Mouse (Mus musculus): ENCODE data around the gene 9230112D13Rik. TPM values are rescaled to one million over a fixed set of nuclear protein-coding genes. Genes with fewer than 3 reads are reported as not detected.

9230112D13Rik gene
- polyA plus RNA-seq, 1 experiment: not detected

GRCm38 (mm10) chr14:34565711-34566110, 43.1 kb upstream of the 9230112D13Rik start:
- Histone ChIP-seq H3K27ac (ENCODE audit: control insufficient read depth, insufficient read depth, low read depth, low read length, poor library complexity) (no peak overlapping the region), H3K4me1 (ENCODE audit: control insufficient read depth, insufficient read depth, low read length) (no peaks in the 10 kb centered on the region), H3K4me3 (replicated peaks; ENCODE audit: control insufficient read depth, low read depth, low read length) (no peak overlapping the region)
- TF ChIP-seq CTCF (IDR thresholded peaks at IDR 0.05; ENCODE audit: control insufficient read depth, insufficient read depth, low read length) (no peak), POLR2A (IDR thresholded peaks at IDR 0.05; ENCODE audit: borderline replicate concordance, control insufficient read depth, low read depth, low read length) (no peak)
- WGBS: 80% methylated on average over 17 of the region's 17 CpGs

- Histone ChIP-seq H3K4me3 (replicated peaks; ENCODE audit: control insufficient read depth, low read depth, low read length) (no peak overlapping the region), H3K27ac (ENCODE audit: control insufficient read depth, insufficient read depth, low read depth, low read length, poor library complexity) (no peak overlapping the region; the same call in 1 of the 2 replicates), H3K4me1 (ENCODE audit: control insufficient read depth, insufficient read depth, low read length) (no peaks in the 10 kb centered on the region)
- WGBS: 66% methylated on average over 5 of the region's 5 CpGs
- TF ChIP-seq POLR2A (IDR thresholded peaks at IDR 0.05; ENCODE audit: borderline replicate concordance, control insufficient read depth, low read depth, low read length): no peak
- TF ChIP-seq CTCF (IDR thresholded peaks at IDR 0.05; ENCODE audit: control insufficient read depth, insufficient read depth, low read length): no peak
Measured at GRCm38 (mm10) chr14:34564646-34565045, 42.0 kb upstream of the 9230112D13Rik start.

GRCm38 (mm10) chr14:34562393-34562792, 39.8 kb upstream of the 9230112D13Rik start:
- TF ChIP-seq CTCF (IDR thresholded peaks at IDR 0.05; ENCODE audit: control insufficient read depth, insufficient read depth, low read length) (no peak), POLR2A (IDR thresholded peaks at IDR 0.05; ENCODE audit: borderline replicate concordance, control insufficient read depth, low read depth, low read length) (no peak)
- Histone ChIP-seq H3K4me1 (ENCODE audit: control insufficient read depth, insufficient read depth, low read length) (no peaks in the 10 kb centered on the region), H3K27ac (ENCODE audit: control insufficient read depth, insufficient read depth, low read depth, low read length, poor library complexity) (no peak overlapping the region), H3K4me3 (replicated peaks; ENCODE audit: control insufficient read depth, low read depth, low read length) (no peak overlapping the region)
- 5% methylated on average over 2 of the region's 2 CpGs for WGBS

DNA sequence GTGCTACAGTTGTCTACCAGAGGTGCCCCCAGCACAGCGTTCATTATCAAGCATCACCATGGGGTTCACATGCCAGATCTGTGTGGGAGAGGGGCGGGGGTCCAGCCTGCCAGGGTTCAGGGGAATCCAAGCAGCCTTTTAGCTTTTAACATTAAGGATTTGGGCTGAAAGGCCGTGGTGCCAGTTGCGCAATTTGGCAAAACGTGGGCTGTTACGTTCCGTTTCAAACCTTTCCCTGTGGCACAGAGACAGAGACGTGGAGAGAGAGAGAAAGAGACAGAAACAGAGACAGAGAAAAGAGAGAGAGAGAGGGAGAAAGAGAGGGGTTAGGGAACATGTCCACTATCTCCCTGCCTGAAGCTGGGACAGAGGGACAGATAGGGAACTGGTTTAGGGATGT, 39.0 kb upstream of the 9230112D13Rik start:
- WGBS: 71% methylated on average over 8 of the region's 8 CpGs
- H3K4me1 ChIP-seq (ENCODE audit: control insufficient read depth, insufficient read depth, low read length): no peaks in the 10 kb centered on the region
- no peak overlapping the region for H3K27ac ChIP-seq (ENCODE audit: control insufficient read depth, insufficient read depth, low read depth, low read length, poor library complexity)
- no peak for TF ChIP-seq CTCF (IDR thresholded peaks at IDR 0.05; ENCODE audit: control insufficient read depth, insufficient read depth, low read length)
- no peak for TF ChIP-seq POLR2A (IDR thresholded peaks at IDR 0.05; ENCODE audit: borderline replicate concordance, control insufficient read depth, low read depth, low read length)
- H3K4me3 ChIP-seq (replicated peaks; ENCODE audit: control insufficient read depth, low read depth, low read length): no peak overlapping the region

DNA sequence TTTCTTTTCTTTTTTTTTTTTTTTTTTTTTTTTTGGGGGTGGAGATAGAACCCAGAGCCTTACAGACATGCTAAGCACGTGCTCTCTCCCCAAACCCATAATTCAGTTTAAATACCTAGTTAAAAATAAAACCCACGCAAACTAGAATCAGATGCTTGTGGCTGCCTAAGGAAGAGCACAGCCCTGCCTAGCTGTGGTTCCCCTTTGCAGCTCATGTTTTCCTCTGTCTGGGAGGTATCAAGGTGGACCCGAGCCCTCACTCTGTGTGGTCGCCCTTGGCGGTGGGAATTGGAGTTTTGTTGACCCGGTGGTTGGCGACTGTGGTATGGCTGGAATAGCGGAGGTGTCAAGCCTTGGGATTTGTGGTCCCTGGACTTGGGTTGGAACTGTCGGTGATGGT, 36.3 kb upstream of the 9230112D13Rik start:
- WGBS: 72% methylated on average over 9 of the region's 9 CpGs
- Histone ChIP-seq H3K4me3 (replicated peaks; ENCODE audit: control insufficient read depth, low read depth, low read length) (no peak overlapping the region), H3K4me1 (ENCODE audit: control insufficient read depth, insufficient read depth, low read length) (no peaks in the 10 kb centered on the region), H3K27ac (ENCODE audit: control insufficient read depth, insufficient read depth, low read depth, low read length, poor library complexity) (no peak overlapping the region)
- no peak for TF ChIP-seq CTCF (IDR thresholded peaks at IDR 0.05; ENCODE audit: control insufficient read depth, insufficient read depth, low read length)
- no peak for TF ChIP-seq POLR2A (IDR thresholded peaks at IDR 0.05; ENCODE audit: borderline replicate concordance, control insufficient read depth, low read depth, low read length)

GRCm38 (mm10) chr14:34555211-34555610, 32.6 kb upstream of the 9230112D13Rik start:
- TF ChIP-seq CTCF (IDR thresholded peaks at IDR 0.05; ENCODE audit: control insufficient read depth, insufficient read depth, low read length): no peak
- TF ChIP-seq POLR2A (IDR thresholded peaks at IDR 0.05; ENCODE audit: borderline replicate concordance, control insufficient read depth, low read depth, low read length): no peak
- Histone ChIP-seq H3K4me3 (replicated peaks; ENCODE audit: control insufficient read depth, low read depth, low read length) (no peak overlapping the region), H3K4me1 (ENCODE audit: control insufficient read depth, insufficient read depth, low read length) (no peaks in the 10 kb centered on the region), H3K27ac (ENCODE audit: control insufficient read depth, insufficient read depth, low read depth, low read length, poor library complexity) (no peak overlapping the region)
- 68% methylated on average over 13 of the region's 13 CpGs for WGBS

DNA sequence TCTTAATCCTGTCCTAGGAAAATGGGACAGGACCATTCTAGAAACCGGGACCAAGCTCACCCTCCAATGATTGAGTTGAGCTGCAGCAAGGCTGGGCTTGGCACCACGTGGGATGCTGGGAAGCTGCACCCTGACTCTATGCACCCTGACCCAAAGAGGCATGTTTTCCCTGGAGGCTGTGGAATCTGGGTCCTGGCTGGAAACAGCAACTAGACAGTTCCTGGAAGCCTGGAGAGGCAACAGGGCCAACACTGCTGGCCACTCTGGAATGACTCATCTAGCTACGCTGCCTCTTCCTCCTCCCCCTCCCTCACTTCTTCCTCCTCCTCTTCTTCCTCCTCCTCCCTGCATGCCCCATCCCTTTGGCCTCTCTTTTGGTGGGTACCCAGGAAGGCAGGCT, 31.4 kb upstream of the 9230112D13Rik start:
- 58% methylated on average over 3 of the region's 3 CpGs for WGBS
- H3K27ac ChIP-seq (ENCODE audit: control insufficient read depth, insufficient read depth, low read depth, low read length, poor library complexity): no peak overlapping the region
- TF ChIP-seq CTCF (IDR thresholded peaks at IDR 0.05; ENCODE audit: control insufficient read depth, insufficient read depth, low read length) (no peak), POLR2A (IDR thresholded peaks at IDR 0.05; ENCODE audit: borderline replicate concordance, control insufficient read depth, low read depth, low read length) (no peak)

DNA sequence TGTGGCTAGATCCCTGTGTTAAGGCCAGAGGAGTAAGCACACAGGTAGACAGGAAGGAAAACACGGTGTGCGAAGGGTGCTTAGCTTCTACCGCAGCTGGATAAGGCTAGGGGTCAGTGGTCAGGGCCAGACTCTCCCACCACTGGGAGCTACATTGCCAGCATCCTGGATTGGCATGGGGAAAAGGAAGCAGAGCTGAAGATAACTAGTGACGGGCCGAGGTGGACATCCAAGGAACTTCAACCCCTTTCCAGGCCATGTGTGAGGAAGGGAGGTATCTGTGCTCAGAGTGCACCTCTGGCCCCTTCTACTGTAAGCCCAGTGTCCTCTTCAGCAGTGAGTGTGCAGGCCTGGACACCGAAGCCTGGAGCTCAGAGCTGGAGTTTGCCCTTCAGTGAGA, 30.9 kb upstream of the 9230112D13Rik start:
- H3K4me1 ChIP-seq (ENCODE audit: control insufficient read depth, insufficient read depth, low read length): no peaks in the 10 kb centered on the region; the same call in 1 of the 2 replicates
- 90% methylated on average over 6 of the region's 6 CpGs for WGBS
- H3K27ac ChIP-seq (ENCODE audit: control insufficient read depth, insufficient read depth, low read depth, low read length, poor library complexity): no peak overlapping the region
- H3K4me3 ChIP-seq (replicated peaks; ENCODE audit: control insufficient read depth, low read depth, low read length): no peak overlapping the region
- TF ChIP-seq POLR2A (IDR thresholded peaks at IDR 0.05; ENCODE audit: borderline replicate concordance, control insufficient read depth, low read depth, low read length): no peak
- no peak for TF ChIP-seq CTCF (IDR thresholded peaks at IDR 0.05; ENCODE audit: control insufficient read depth, insufficient read depth, low read length)

More for the DNA sequence above, 31.4 kb upstream of the 9230112D13Rik start:
- Histone ChIP-seq H3K4me1 (ENCODE audit: control insufficient read depth, insufficient read depth, low read length) (no peaks in the 10 kb centered on the region), H3K4me3 (replicated peaks; ENCODE audit: control insufficient read depth, low read depth, low read length) (no peak overlapping the region)

- H3K27ac ChIP-seq (ENCODE audit: control insufficient read depth, insufficient read depth, low read depth, low read length, poor library complexity): no peak overlapping the region
- H3K4me3 ChIP-seq (replicated peaks; ENCODE audit: control insufficient read depth, low read depth, low read length): no peak overlapping the region
- WGBS: 71% methylated on average over 5 of the region's 5 CpGs
- no peaks in the 10 kb centered on the region; the same call in 1 of the 2 replicates for H3K4me1 ChIP-seq (ENCODE audit: control insufficient read depth, insufficient read depth, low read length)
- TF ChIP-seq POLR2A (IDR thresholded peaks at IDR 0.05; ENCODE audit: borderline replicate concordance, control insufficient read depth, low read depth, low read length) (no peak), CTCF (IDR thresholded peaks at IDR 0.05; ENCODE audit: control insufficient read depth, insufficient read depth, low read length) (no peak)
Measured at GRCm38 (mm10) chr14:34552226-34552625, 29.6 kb upstream of the 9230112D13Rik start.

All from bone marrow, adult 2 months (tissue).